Comparison of ENCODE assay signal across 8 mouse cellular contexts in genomic region chr11:31637788-31638373, GRCm38 (mm10). TPM values are rescaled to one million over a fixed set of nuclear protein-coding genes. Genes with fewer than 3 reads are reported as not detected.
DNase-seq lines count a peak whose midpoint lies in the region; ATAC-seq lines count a peak whose summit lies in the region.

No protein-coding gene starts in this region.

- H3K9ac ChIP-seq in limb, embryonic 12.5 days (replicated peaks), result no peak overlapping the region

- H3K4me2 ChIP-seq in limb, embryonic 12.5 days, result no peak overlapping the region

- H3K27ac ChIP-seq in limb, embryonic 12.5 days, result no peak overlapping the region

- H3K27me3 ChIP-seq in limb, embryonic 12.5 days, result no peaks in the 10 kb centered on the region
- H3K27me3 ChIP-seq in splenic B cell, adult 2 months (ENCODE audit: control insufficient read depth, insufficient read depth, low read length, poor library complexity, severe bottlenecking), result no peaks in the 10 kb centered on the region

- no peaks in the 10 kb centered on the region for H3K9me3 ChIP-seq in limb, embryonic 12.5 days

- peak; percentile 63 for DNase-seq in gastrocnemius, adult 18-20 months (ENCODE audit: low spot score)
- no peak for DNase-seq in gastrocnemius, postnatal 25 days
- DNase-seq in embryo, embryonic 11 days, result peak; percentile 87
- DNase-seq in kidney, adult 11 months, result peak; percentile 50
- peak; percentile 64 for DNase-seq in naive thymus-derived CD4-positive, alpha-beta T cell, adult 2 months (ENCODE audit: low read depth)
- peak; percentile 60 for DNase-seq in splenic B cell, adult 2 months (ENCODE audit: low read depth, low spot score)

- peak; percentile 89 for ATAC-seq in granulocyte monocyte progenitor cell, adult 5-6 weeks (replicated peaks; ENCODE audit: poor library complexity, severe bottlenecking)
- peak; percentile 69; the same call in 1 of the 2 replicates for ATAC-seq in limb, embryonic 12.5 days (ENCODE audit: insufficient number of reproducible peaks, insufficient read depth, low FRiP score, low TSS enrichment, low read depth)

- H3K36me3 ChIP-seq in limb, embryonic 12.5 days, result no peaks in the 10 kb centered on the region
- H3K36me3 ChIP-seq in splenic B cell, adult 2 months (ENCODE audit: control insufficient read depth, insufficient read depth, low read length, poor library complexity, severe bottlenecking), result no peaks in the 10 kb centered on the region

- H3K4me3 ChIP-seq in limb, embryonic 12.5 days (replicated peaks), result no peak overlapping the region

- peaks cover 14% of the 10 kb centered on the region for H3K4me1 ChIP-seq in limb, embryonic 12.5 days (replicated peaks)

- 23% methylated on average over 10 of the region's 10 CpGs for WGBS in limb, embryonic 12.5 days

RNA-seq across cellular contexts. Expression of gene Bod1, which starts 33.8 kb away (rescaled TPM):
- 100 to 1,000 TPM; 151 to 175 TPM for total RNA-seq in gastrocnemius, adult 18-20 months (2021)
- total RNA-seq in gastrocnemius, postnatal 25 days (2021), result 100 to 1,000 TPM; 119 to 142 TPM
- total RNA-seq in granulocyte monocyte progenitor cell, adult 5-6 weeks (2014; fragmentation: Nextera tagmentation), result 16.5 and 22.8 TPM in 2 replicates
- total RNA-seq in granulocyte monocyte progenitor cell, adult 5-6 weeks (2017), result 21.4 and 26.3 TPM in 2 replicates
- 122 and 135 TPM in 2 replicates for polyA plus RNA-seq in limb, embryonic 12.5 days (2016; fragmentation: Nextera tagmentation; extraction: Ambion mirVana)

Comparison
In these comparisons a context has a peak if more than half of its experiments do, and no peak if none do; other contexts are left out.
1. RNA of gene Bod1, which starts 33.8 kb away (total RNA-seq): 151 to 175 TPM in gastrocnemius, adult 18-20 months and 119 to 142 TPM in gastrocnemius, postnatal 25 days; 16.5 to 26.3 TPM in granulocyte monocyte progenitor cell, adult 5-6 weeks; every median in the first group is over 4 times any median in the second.